Mouse (Mus musculus): ENCODE measurements around the gene Itga5.

GRCm38 (mm10) chr15:103297313-103297712, 69.2 kb downstream of the Itga5 start:
- no peak for TF ChIP-seq CTCF (IDR thresholded peaks at IDR 0.05; ENCODE audit: low read depth, low read length)
- no peak for TF ChIP-seq POLR2A (IDR thresholded peaks at IDR 0.05; ENCODE audit: extremely low read depth, insufficient read depth, low read length)
